Mouse (Mus musculus): ENCODE data around the gene B430306N03Rik.

The B430306N03Rik gene

DNA sequence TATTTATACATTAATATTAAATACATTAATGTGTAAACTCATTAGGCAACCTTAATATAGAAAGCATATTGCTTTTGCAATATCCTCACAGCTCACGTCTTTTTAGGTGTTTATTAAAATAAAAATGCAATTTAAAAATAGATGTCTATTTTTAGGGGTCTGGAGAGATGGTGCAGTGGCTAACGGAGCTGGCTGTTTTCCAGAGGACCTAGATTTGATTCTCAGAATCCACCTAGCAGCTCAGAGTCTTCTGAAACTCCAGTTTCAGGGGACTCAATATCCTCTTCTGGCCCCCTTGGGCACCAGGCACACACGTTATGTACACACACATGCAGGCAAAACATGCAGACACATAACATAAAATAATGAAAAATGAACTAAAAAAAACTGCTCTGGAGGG, 46.4 kb downstream of the B430306N03Rik start:
- no peak for DNase-seq (ENCODE audit: low spot score)

- DNase-seq (ENCODE audit: low spot score), result no peak
Measured at GRCm38 (mm10) chr17:48362966-48363365, 47.0 kb downstream of the B430306N03Rik start.

DNA sequence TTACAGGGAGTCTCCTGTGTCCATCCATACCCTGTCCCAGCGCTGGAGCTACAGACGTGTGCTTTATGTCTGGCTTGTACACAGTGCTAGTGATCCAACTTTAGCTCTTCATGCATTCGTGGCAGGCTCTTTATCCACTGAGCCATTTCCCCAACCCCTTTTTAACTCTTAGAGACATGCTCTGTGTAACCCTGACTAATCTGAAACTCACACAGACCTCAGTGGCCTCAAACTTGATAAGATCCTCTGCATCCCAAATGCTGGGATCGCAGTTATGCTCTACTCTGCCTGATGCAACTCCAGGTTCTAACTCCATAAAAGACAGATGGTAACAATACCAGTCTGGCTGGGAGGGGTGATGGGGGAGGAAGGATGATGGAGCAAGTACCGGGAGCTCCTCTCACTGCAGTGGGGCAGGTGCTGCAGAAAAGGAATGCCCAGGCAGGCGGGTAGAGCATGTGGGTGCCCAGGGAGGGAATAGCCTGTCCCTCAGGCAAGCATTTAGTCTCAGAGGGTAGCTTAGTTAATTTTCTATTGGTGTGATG, 47.6 kb downstream of the B430306N03Rik start:
- DNase-seq (ENCODE audit: low spot score), result no peak

GRCm38 (mm10) chr17:48365511-48366155, 49.7 kb downstream of the B430306N03Rik start:
- no peak for DNase-seq (ENCODE audit: low spot score)

DNA sequence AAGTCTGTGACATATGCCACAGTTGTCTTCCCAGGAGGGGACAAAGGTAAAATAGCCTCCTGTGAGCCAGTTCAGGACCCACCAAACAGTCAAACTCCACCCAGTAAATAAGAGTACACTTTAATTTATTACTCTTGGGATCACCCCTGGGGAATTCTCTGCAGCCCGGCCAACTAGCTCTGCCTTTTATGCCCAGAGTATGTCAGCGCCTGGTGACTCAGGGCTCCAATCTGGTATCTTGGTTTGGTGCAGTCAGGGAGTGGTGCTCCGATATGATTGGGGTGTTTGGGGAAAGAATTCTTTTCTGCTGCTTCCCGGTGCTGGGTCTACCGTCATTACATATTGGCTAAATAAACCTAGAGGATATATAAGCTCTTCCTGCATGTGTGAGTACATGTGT, 50.9 kb downstream of the B430306N03Rik start:
- DNase-seq (ENCODE audit: low spot score), result no peak

GRCm38 (mm10) chr17:48371621-48372020, 55.7 kb downstream of the B430306N03Rik start:
- DNase-seq (ENCODE audit: low spot score), result no peak

DNA sequence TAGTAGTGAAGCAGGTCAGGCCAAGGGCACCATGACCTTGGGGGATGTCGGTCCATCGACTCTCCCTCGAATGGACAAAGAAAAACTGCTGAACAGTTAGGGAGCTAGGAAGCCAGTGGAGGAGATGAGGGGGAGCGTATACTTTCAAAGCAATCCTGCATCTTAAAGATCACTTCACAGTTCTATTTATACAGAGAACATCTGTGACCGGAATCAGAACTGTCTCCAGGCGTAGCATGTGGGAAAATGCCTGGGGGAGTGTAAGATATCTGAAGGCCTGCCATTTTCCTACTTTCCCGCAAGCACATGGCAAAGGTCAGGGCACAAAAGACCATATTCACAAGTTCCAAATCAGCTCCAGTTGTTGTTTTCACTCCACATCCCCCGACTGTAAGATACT, 57.0 kb downstream of the B430306N03Rik start:
- no peak for DNase-seq (ENCODE audit: low spot score)

- DNase-seq (ENCODE audit: low spot score), result no peak
Measured at GRCm38 (mm10) chr17:48376102-48376501, 60.2 kb downstream of the B430306N03Rik start.
